Mouse (Mus musculus) hindbrain, embryonic 13.5 days (tissue): ENCODE measurements around the gene S1pr3. TPM values are rescaled to one million over a fixed set of nuclear protein-coding genes. Genes with fewer than 3 reads are reported as not detected.

Experiments
- ATAC-seq: fragments of 200-750 bp; cut with Nextera tagmentation; 2 replicates; pipeline ENCODE4 v1.8.0; 2017; ENCODE audit warnings: moderate TSS enrichment; ENCODE audit not compliant: low FRiP score
- H3K27ac ChIP-seq: fragments of 300-500 bp; sonication (generic); 2 replicates; pipeline ENCODE4 v1.5.1; 2015; ENCODE audit warnings: inconsistent platforms, mild to moderate bottlenecking, moderate library complexity
- H3K27me3 ChIP-seq: fragments of 300-500 bp; sonication (generic); 2 replicates; pipeline ENCODE4 v1.6.1; 2015; ENCODE audit warnings: mild to moderate bottlenecking, inconsistent platforms
- H3K36me3 ChIP-seq: fragments of 300-500 bp; sonication (generic); 2 replicates; pipeline ENCODE4 v1.6.1; 2015; ENCODE audit warnings: mild to moderate bottlenecking, inconsistent platforms
- H3K4me1 ChIP-seq: fragments of 300-500 bp; sonication (generic); replicated peaks from 2 replicates; pipeline ENCODE4 v1.6.1; 2015; ENCODE audit warnings: inconsistent platforms
- H3K4me2 ChIP-seq: fragments of 300-500 bp; sonication (generic); 2 replicates; pipeline ENCODE4 v1.6.1; 2015; ENCODE audit warnings: inconsistent platforms, mild to moderate bottlenecking, moderate library complexity
- H3K4me3 ChIP-seq: fragments of 300-500 bp; sonication (generic); 2 replicates; pipeline ENCODE4 v1.5.1; 2015; ENCODE audit warnings: mild to moderate bottlenecking, inconsistent platforms
- H3K9ac ChIP-seq: fragments of 300-500 bp; sonication (generic); 2 replicates; pipeline ENCODE4 v1.6.1; 2015; ENCODE audit warnings: mild to moderate bottlenecking, inconsistent platforms
- H3K9me3 ChIP-seq: fragments of 300-500 bp; sonication (generic); 2 replicates; pipeline ENCODE4 v1.6.1; 2016; ENCODE audit warnings: inconsistent platforms
- WGBS: fragments of 180-500 bp; shearing (Covaris S2); methylation state at CpG from one replicate; pipeline ENCODE4 v1.1.7; 2015; 5-methylcytosine and 5-hydroxymethylcytosine counted together
- polyA plus RNA-seq: library from polyadenylated mRNA; unstranded; fragments of >200 nt; fragmentation: Nextera tagmentation; extraction: Ambion mirVana; gene quantifications from 2 replicates; pipeline ENCODE4 v1.2.1, GENCODE M21; 2015

Gene S1pr3
- polyA plus RNA-seq, result 14.1 TPM in 2 replicates

DNA sequence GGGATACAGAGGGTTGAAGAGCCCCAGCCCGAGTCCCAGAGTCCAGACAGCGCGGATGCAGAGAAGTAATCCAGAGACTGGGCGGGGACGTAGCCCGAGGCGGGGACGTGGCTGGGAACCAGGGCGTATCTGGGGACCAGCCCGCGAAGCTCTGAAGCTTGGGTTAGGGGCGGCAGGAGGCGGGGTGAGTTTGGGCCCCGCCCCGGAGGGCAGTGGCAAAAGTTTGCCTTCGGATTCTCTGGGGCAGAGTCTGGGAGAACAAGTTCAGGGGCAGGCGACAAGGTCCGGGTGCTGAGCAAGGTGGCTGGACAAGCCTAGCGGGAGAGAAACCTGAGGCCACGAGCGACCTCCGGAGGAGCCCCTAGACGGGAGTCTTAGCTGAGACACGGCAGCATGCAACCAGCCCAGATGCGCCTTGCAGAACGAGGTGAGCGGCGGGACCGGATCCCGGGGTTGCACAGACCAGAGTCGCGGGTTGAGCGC lies at the start of gene S1pr3:
TSS of gene S1pr3 (plus strand) at position 121 of the 483 bp plus-strand sequence.
- no peaks in the 10 kb centered on the region for H3K9me3 ChIP-seq
- H3K27ac ChIP-seq, result no peak within 1 kb of the TSS
- 1% methylated on average over 33 of the region's 33 CpGs for WGBS
- H3K4me3 ChIP-seq, result peak within 1 kb of the TSS; percentile 38
- H3K9ac ChIP-seq, result peak within 1 kb of the TSS; percentile 58
- H3K27me3 ChIP-seq, result peaks cover 41% of the 10 kb centered on the region
- H3K4me2 ChIP-seq, result peak within 1 kb of the TSS; percentile 59
- ATAC-seq, result peak; percentile 63
- H3K4me1 ChIP-seq, result peaks cover 21% of the 10 kb centered on the region
- no peaks in the 10 kb centered on the region for H3K36me3 ChIP-seq

DNA sequence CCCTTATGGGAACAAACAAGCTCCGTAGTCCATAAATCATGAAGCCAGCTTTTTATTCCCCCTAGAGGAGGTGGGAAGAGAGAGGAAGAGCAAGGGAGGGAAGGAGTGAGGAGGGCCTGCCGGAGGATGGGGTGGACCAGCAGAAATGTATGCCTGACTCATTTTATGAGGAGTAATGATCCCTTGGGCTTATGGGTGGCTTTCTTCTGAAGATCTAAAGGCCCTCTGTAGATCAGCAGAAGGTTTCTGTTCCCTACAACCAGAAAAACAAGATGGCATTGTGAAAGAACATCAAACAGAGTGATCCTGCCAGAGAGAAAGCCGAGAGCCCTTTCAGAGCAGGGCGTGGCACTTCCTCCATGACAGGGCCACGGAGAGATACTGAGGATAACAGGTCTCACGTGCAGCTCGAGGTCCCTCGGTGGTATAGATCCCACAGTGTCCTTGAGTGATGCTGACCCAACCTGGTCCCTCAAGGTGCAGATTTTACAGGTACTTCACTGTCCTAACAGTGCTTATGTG lies 47.9 kb upstream of the S1pr3 start:
- 86% methylated on average over 8 of the region's 8 CpGs for WGBS
- Histone ChIP-seq H3K27me3 (no peaks in the 10 kb centered on the region), H3K4me2 (no peak overlapping the region), H3K27ac (no peak overlapping the region), H3K36me3 (no peaks in the 10 kb centered on the region), H3K4me1 (peaks cover 5% of the 10 kb centered on the region), H3K9ac (no peak overlapping the region), H3K4me3 (no peak overlapping the region), H3K9me3 (no peaks in the 10 kb centered on the region)
- ATAC-seq, result no peak

DNA sequence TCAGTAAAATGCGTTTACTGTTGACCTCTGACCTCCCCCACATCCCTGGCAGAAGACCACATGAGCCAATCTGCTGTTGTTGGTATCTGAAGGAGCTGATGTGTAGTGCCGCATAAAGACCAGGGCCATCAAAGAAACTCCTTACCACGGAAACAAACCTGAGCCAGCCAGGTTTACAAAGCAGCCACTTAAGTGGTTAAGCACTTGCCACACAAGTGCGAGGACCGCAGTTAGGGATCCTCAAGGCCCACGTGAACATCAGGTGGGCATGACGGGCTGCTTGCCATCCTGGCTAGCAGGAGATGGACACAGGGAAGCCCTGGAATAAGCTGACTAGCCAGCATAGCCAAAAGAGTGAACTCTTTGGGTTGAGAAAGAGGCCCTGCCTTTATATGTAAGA lies 45.0 kb upstream of the S1pr3 start:
- Histone ChIP-seq H3K27ac (no peak overlapping the region), H3K4me2 (no peak overlapping the region), H3K9me3 (no peaks in the 10 kb centered on the region), H3K9ac (no peak overlapping the region), H3K4me1 (peaks cover 5% of the 10 kb centered on the region), H3K4me3 (no peak overlapping the region), H3K36me3 (no peaks in the 10 kb centered on the region), H3K27me3 (no peaks in the 10 kb centered on the region)
- WGBS, result 92% methylated on average over 7 of the region's 7 CpGs
- no peak for ATAC-seq

DNA sequence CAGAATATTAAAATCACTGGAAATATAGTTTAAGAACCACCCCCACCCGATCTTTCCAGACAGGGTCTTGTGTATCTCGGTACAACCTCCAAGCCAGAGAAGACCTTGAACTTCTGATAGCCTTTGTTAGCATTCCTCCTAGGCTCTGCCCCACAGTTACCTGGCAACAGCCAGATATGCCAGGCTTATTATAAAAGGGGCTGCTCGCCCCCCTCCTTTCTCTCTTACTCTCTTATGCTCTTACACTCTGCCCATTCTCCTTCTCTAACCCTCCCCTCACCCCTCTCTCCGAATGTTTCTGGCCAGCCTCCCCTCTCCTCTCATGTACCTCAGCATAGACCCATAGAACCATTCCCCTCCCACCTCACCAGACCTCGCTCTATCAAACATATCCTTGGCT lies 44.5 kb upstream of the S1pr3 start:
- no peak overlapping the region for H3K4me2 ChIP-seq
- no peaks in the 10 kb centered on the region for H3K36me3 ChIP-seq
- no peak overlapping the region; the same call in 1 of the 2 replicates for H3K9ac ChIP-seq
- no peaks in the 10 kb centered on the region for H3K9me3 ChIP-seq
- no peak overlapping the region for H3K4me3 ChIP-seq
- no peak overlapping the region for H3K27ac ChIP-seq
- WGBS, result 68% methylated on average over 5 of the region's 5 CpGs
- H3K4me1 ChIP-seq, result peaks cover 5% of the 10 kb centered on the region
- no peaks in the 10 kb centered on the region for H3K27me3 ChIP-seq
- ATAC-seq, result no peak

DNA sequence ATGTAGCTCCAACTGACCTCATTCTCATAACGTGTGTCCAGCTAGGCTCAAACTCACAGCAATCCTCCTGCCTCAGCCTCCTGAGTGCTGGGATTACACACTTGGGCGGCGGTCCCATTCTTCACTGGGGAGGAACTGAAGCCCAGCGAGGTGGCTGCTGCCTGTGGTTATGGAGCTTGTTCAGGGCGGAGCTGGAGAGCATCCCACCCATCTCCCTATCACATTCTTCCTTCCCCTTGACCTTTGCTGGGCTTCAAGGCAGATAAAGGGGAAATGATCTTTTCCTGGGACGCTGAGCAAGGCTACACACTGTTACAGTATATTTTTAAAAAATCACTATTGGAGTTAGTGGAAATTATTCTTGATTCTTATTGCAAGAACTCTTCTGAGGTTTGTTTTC lies 43.2 kb upstream of the S1pr3 start:
- Histone ChIP-seq H3K27ac (no peak overlapping the region), H3K4me1 (peaks cover 5% of the 10 kb centered on the region), H3K4me3 (no peak overlapping the region), H3K9me3 (no peaks in the 10 kb centered on the region), H3K27me3 (no peaks in the 10 kb centered on the region), H3K4me2 (no peak overlapping the region), H3K9ac (no peak overlapping the region), H3K36me3 (no peaks in the 10 kb centered on the region)
- WGBS, result 88% methylated on average over 6 of the region's 6 CpGs
- no peak for ATAC-seq

DNA sequence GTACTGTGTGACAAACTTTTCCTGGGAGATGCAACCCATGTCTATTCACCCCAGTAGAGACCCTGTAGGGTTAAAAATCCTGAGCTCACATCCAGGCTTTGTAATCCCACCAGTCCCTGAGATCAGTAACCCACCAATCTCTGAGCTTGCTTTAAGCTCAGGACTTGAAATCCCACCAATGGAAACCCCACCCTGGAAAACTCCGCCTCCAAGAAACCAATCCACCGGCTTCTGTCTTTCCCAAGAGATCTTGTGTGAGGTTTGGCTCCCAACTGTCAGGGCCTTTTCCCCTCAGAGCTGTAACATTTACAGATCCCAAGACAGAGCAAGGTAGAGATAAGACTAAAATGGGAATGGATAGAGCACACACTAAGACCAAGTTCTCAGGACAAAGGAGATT lies 40.1 kb upstream of the S1pr3 start:
- no peak overlapping the region for H3K27ac ChIP-seq
- H3K9me3 ChIP-seq, result no peaks in the 10 kb centered on the region
- 79% methylated on average over 2 of the region's 2 CpGs for WGBS
- ATAC-seq, result no peak
- no peak overlapping the region for H3K4me2 ChIP-seq
- no peaks in the 10 kb centered on the region for H3K27me3 ChIP-seq
- H3K4me3 ChIP-seq, result no peak overlapping the region
- H3K4me1 ChIP-seq, result peaks cover 5% of the 10 kb centered on the region
- no peaks in the 10 kb centered on the region for H3K36me3 ChIP-seq
- no peak overlapping the region for H3K9ac ChIP-seq

DNA sequence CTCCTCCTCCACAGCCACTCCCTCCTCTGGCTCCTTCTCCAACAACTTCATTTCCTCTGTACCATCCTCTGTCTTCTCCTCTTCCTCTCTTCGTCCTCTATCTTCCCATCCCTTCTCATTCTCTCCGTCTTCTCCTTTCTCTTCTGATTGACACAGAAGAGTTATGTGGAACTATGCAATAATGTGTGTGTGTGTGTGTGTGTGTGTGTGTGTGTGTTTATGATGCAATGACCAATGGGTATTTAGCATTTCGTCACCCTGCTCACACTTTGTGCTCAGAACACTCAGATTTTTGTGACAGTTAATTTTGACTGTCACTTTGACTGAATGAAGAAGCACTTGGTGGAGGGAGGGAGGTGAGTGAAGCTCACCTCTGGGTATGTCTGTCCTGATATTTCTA lies 39.1 kb upstream of the S1pr3 start:
- ATAC-seq, result no peak
- H3K4me2 ChIP-seq, result no peak overlapping the region
- no peaks in the 10 kb centered on the region for H3K27me3 ChIP-seq
- H3K4me1 ChIP-seq, result no peaks in the 10 kb centered on the region; the same call in 1 of the 2 replicates
- 94% methylated on average over 3 of the region's 3 CpGs for WGBS
- H3K9ac ChIP-seq, result no peak overlapping the region
- H3K27ac ChIP-seq, result no peak overlapping the region
- no peaks in the 10 kb centered on the region for H3K36me3 ChIP-seq
- H3K4me3 ChIP-seq, result no peak overlapping the region
- H3K9me3 ChIP-seq, result no peaks in the 10 kb centered on the region

DNA sequence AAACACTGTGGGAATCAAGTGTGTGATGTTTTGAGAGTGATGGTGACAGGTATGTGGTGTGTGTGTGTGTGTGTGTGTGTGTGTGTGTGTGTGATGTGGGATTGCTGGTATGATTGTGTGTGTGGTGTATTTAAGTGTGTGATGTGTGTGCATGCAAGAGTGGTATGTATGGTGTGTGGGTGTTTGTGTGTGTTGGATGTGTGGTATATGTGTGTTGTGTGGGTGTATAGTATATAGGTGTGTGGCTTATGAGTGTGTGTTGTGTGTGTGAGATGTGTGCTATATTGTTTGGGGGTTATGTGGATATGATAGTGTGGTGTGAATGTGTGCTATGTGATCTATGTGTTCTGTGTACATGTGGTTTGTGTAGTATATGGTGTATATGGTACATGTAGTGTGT lies 35.4 kb upstream of the S1pr3 start:
- Histone ChIP-seq H3K9ac (no peak overlapping the region), H3K4me3 (no peak overlapping the region), H3K27ac (no peak overlapping the region), H3K36me3 (no peaks in the 10 kb centered on the region), H3K4me1 (peaks cover 3% of the 10 kb centered on the region; the same call in 1 of the 2 replicates), H3K4me2 (no peak overlapping the region), H3K9me3 (no peaks in the 10 kb centered on the region), H3K27me3 (no peaks in the 10 kb centered on the region)
- no peak for ATAC-seq

DNA sequence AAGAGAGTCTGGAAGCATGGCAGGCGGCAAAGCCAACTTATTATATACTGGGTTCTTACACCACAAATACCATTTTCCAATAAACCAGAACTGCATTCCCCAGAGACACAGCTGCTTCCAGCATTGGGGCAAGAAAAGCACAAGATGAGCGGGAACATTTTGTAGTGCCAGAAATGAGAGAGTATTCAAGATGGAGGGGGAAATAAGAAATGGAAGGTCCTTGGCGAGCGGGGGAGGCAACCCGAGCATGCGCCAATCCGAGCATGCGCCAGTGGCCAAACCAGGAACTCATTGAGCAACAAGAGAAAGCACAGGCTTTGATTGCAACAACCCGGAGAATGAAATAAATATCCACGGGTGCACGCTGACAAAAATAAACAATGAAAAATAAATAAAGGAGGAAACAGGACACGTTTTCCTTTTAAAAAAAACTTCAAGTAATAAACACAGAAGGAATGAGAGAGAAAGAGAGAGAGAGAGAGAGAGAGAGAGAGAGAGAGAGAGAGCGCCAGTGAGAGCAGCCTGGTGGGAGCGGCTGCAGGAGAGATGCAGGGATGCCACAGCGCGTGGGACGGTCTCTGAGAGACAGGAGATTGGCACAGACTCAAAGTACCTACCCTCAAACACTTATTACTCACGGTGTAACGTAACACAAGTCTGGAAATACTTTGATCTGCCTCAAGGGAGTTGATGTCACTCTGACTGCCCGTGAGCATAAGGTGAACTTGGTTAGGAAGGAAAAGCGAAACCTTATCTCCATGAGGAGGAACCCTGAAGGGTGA lies 34.2 kb upstream of the S1pr3 start:
- Histone ChIP-seq H3K4me2 (no peak overlapping the region), H3K4me3 (no peak overlapping the region), H3K36me3 (no peaks in the 10 kb centered on the region), H3K27ac (no peak overlapping the region), H3K4me1 (peaks cover 13% of the 10 kb centered on the region), H3K27me3 (no peaks in the 10 kb centered on the region), H3K9me3 (no peaks in the 10 kb centered on the region), H3K9ac (no peak overlapping the region)
- WGBS, result 85% methylated on average over 21 of the region's 21 CpGs
- no peak for ATAC-seq

DNA sequence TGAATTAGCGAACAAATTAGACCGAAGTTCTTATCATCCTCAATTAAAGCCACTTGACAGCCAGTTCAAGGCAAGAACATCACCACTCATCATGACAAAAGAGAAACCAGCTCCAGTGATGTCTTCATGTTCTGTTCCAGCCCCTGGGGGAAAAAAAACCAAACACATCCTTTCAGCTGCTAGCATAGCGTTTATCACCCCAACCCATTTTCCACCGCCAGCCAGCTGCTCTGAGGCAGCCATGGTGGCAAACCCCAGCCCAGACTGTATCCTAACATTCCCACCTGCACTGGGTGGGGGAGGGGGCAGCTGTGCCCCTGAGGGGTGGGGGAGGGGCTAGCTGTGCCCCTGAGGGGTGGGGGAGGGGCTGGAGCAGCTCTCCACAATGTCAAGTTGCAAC lies 30.3 kb upstream of the S1pr3 start:
- no peak overlapping the region for H3K4me2 ChIP-seq
- no peak for ATAC-seq
- WGBS, result 28% methylated on average over 4 of the region's 4 CpGs
- no peak overlapping the region for H3K27ac ChIP-seq
- no peak overlapping the region for H3K4me3 ChIP-seq
- H3K4me1 ChIP-seq, result peaks cover 19% of the 10 kb centered on the region
- H3K9me3 ChIP-seq, result no peaks in the 10 kb centered on the region
- H3K27me3 ChIP-seq, result no peaks in the 10 kb centered on the region
- no peak overlapping the region for H3K9ac ChIP-seq
- H3K36me3 ChIP-seq, result no peaks in the 10 kb centered on the region

DNA sequence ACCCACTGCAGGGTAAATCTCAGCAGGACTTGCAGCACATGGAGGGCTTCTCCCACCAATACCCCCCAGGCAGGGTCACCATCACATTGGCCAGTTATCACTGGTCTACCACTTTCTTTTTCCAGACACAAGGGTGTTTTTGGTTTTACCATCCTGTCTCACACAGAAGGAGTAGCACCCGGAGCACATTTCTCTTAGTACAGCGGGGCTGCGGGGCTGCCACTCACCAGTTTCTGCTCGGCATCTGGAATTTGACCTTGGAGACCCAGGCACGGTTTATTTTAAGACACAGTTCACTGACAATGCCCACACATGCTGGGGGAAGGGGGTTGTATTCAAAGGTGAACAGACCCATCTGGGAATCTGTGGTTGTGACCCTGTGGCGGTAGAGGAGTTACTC lies 28.8 kb upstream of the S1pr3 start:
- Histone ChIP-seq H3K4me1 (peaks cover 19% of the 10 kb centered on the region), H3K9ac (no peak overlapping the region), H3K27ac (no peak overlapping the region), H3K4me2 (no peak overlapping the region), H3K4me3 (no peak overlapping the region), H3K27me3 (no peaks in the 10 kb centered on the region), H3K36me3 (no peaks in the 10 kb centered on the region), H3K9me3 (no peaks in the 10 kb centered on the region)
- no peak for ATAC-seq
- WGBS, result 12% methylated on average over 6 of the region's 6 CpGs

DNA sequence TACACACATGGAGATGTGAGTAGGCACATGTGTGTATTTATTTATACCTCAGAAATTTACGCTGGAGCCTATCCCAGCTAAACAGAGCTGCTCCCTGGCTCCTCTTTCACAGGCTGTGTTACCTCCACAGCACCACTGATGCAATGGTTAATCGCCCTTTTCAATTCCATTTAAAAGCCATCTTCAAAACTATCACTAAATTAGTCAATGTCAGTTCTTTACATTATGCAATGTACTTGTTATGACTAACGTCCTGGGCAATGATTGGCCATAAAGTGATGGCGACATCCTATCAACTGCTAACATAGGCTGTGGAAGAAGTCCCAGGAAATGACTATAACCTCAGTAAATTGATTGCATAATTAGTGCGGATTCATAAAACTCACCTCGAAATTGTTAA lies 26.9 kb upstream of the S1pr3 start:
- Histone ChIP-seq H3K27me3 (no peaks in the 10 kb centered on the region), H3K36me3 (no peaks in the 10 kb centered on the region), H3K9me3 (no peaks in the 10 kb centered on the region), H3K4me1 (peaks cover 19% of the 10 kb centered on the region), H3K4me2 (no peak overlapping the region), H3K27ac (no peak overlapping the region), H3K9ac (no peak overlapping the region), H3K4me3 (no peak overlapping the region)
- no peak for ATAC-seq
- WGBS, result 91% methylated on average over 6 of the region's 6 CpGs

DNA sequence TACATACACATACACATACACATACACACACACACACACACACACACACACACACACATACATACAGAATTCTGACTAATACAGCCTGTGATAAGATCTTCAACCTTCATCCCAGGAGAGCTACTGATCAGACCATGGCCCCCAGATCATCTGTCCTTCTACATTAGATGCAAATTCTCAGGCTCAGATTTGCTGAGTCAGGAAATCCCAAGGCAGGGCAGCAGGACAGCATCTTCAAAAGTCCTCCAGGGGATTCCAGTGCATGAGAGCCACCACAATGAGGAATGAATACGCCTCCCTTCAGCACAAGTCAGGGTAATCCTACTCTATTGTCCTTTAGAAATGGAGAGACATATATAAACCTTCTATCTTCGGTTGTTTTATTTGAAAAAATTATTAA lies 23.5 kb upstream of the S1pr3 start:
- WGBS, result 74% methylated on average over 2 of the region's 2 CpGs
- H3K36me3 ChIP-seq, result no peaks in the 10 kb centered on the region
- H3K4me1 ChIP-seq, result peaks cover 3% of the 10 kb centered on the region
- H3K9me3 ChIP-seq, result no peaks in the 10 kb centered on the region
- no peak for ATAC-seq
- no peak overlapping the region for H3K4me3 ChIP-seq
- H3K4me2 ChIP-seq, result no peak overlapping the region
- no peak overlapping the region for H3K27ac ChIP-seq
- no peak overlapping the region for H3K9ac ChIP-seq
- H3K27me3 ChIP-seq, result no peaks in the 10 kb centered on the region
